Mouse (Mus musculus): ENCODE results near the gene Hnf1a. TPM values are rescaled to one million over a fixed set of nuclear protein-coding genes. Genes with fewer than 3 reads are reported as not detected.

Hnf1a gene
- total RNA-seq (2021), result 0.29 TPM in 1 of 2 replicates, not detected in the other
- long read RNA-seq, transcript Hnf1a-201 (10 exons, 3,191 nt), result major isoform, 5 of 17 reads
- long read RNA-seq, partial matches to known transcripts, result 11 of 17 reads
- long read RNA-seq, other reads (novel, unspliced or antisense), result 1 of 17 reads

GRCm38 (mm10) chr5:114970824-114971227 is at the start of gene Hnf1a:
TSS of gene Hnf1a (minus strand) at chr5:114971094.
- DNase-seq, result no peak

DNA sequence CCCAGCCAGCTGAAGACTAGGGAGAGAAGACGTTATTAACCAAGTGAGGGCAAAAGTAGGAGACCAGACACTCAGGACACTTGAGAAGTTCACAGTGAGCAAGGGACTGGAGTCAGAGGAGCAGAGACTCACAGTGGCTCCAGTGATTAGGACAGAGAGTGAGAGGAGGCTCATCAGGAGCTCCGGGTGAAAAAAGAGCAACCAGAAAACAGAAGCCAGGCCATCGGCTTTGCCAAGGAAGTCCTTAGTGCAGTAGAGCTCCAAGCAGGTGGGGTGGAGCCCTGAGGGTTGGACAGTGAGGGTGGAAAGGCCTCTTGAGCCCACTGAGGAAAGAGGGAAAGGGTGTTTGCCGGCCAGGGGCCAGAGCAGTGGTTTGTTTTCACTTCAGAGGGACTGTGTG is 47.9 kb upstream of the Hnf1a start:
- DNase-seq, result no peak

GRCm38 (mm10) chr5:115018270-115018669 is 47.4 kb upstream of the Hnf1a start:
- DNase-seq, result no peak

DNA sequence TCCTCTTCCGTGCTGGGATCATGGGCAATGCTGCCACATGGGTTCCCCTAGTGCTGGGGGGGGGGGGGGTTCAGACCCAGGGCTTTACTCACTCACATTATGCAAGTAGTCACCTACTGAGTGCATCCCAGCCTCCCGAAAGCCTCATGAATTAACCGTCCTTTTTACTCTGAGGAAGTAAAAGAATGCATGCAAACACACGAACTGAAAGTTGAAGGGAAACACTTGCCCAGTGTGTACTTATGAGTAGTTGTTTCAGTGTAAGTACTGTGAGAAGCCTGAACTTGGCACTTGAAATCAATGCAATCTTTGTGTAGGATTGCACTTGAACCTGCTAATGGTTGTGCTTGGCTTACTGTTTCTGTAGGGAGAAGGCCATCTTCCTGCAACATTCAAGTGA is 44.2 kb upstream of the Hnf1a start:
- DNase-seq, result no peak

DNA sequence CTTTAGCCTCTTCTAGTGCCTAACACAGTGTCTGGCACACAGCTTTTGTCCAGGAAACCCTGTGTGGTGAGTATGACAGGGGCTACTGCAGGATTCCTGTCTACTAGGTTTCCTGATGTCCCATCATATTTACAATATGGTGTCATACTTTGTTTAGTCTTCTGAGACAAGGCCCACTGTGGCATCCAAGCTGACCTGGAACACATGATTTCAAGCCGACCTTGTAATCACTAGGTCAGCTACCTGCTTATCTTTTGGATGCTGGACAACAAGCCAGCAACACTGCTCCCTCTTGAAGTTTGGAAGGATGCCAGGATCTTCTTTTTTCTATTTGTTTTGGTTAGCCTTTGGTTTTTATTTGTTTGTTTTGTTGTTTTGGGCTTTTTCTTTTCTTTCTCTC is 43.7 kb upstream of the Hnf1a start:
- no peak for DNase-seq

DNA sequence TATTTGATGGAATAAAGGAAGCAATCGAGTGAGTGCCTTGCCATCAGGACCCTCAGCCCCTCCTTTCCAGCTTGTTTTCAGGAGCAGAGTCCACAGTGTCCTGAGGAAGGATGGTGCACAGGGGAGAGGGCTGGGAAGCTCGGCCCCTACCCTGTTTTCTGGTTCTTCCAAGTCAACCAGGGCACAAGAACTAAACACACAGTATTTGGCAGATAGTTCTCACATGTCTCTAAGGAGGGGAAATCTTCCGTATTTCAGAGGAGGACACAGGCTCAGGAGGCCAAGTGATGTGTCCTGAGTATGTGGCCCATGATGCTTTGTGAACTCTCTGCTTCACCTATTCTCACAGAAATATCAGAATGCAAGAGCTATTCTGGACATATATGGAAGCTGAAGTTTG is 42.5 kb upstream of the Hnf1a start:
- DNase-seq, result no peak

- peak; percentile 54 for DNase-seq
These were observed 40.8 kb upstream of the Hnf1a start for GRCm38 (mm10) chr5:115011519-115012261.

GRCm38 (mm10) chr5:115011217-115011518 is 40.3 kb upstream of the Hnf1a start:
- peak; percentile 23 for DNase-seq

DNA sequence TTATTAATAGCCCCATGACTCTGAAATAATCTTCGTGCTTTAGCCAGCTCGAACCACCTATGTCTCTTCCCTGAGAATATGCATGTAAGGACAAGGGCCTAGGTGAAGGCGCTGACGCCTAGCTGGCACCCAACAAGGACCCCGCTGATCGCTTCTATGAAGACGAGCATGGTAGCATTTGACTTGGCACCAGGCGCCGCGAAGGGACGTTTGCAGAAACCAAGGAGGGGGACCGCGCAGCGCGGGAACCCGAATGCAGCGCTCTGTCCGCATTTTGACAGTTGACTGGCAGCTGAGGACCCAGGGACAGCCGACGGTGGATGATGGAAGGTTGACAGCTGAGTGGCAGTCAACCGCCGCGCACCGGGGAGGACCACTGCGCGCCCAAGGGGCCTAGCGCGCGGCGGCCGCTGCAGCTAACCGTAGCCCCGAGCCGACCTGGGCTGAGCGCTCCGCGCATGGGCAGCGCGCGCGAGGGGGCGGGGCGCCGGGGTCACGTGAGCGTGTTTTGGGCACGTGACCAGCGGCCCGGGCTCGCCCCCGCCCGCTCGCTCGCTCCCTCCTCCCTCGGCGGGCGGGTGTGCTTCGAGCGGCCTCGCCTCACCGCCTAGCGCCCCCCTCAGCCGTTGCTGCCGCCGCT is 39.8 kb upstream of the Hnf1a start, which contains the start of gene Sppl3:
Gene Sppl3, plus strand, starts transcription at position 561 of the 640 bp plus-strand sequence.
- DNase-seq, result peak; percentile 97

GRCm38 (mm10) chr5:115009961-115010360 is 39.1 kb upstream of the Hnf1a start:
- DNase-seq, result peak; percentile 23

DNA sequence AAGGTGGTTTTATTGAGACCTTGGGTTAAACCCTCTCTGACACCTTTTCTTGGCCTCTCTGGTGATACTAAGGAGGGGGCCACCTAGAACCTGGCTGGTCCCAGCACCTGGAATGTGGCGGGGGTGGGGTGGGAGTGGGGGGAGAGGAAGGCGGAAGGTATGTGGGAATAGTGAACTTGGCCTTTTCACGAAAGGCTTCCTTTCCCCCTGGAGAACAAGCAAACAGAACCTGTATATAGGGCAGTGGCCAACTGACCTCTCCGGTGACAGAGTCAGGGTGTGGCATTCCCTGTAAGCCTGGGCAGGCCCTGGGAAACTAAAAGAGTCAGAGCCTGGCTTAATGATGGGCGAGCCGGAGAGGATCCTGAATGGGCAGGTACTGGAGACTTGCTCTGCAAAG is 38.2 kb upstream of the Hnf1a start:
- no peak for DNase-seq

GRCm38 (mm10) chr5:115008307-115008706 is 37.4 kb upstream of the Hnf1a start:
- DNase-seq, result no peak

DNA sequence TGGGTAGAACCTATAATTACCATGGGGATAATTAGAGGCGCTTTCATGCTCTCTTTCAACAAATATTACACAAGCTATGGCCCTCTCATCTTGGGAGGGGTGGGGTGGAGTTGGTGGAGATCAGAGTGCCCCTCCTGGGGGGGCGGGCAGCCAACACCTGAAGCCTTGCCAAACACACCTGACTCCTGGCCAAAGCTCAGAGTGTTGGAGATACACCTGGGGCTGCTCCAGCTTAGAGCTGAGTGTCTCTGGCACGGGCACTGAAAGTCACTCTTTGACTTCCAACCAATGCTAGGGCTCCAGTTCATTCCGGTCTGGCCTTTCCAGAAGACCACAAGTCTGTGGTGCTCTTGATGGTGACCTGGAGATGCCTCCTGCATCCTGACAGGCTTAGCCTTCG is 36.9 kb upstream of the Hnf1a start:
- no peak for DNase-seq

DNA sequence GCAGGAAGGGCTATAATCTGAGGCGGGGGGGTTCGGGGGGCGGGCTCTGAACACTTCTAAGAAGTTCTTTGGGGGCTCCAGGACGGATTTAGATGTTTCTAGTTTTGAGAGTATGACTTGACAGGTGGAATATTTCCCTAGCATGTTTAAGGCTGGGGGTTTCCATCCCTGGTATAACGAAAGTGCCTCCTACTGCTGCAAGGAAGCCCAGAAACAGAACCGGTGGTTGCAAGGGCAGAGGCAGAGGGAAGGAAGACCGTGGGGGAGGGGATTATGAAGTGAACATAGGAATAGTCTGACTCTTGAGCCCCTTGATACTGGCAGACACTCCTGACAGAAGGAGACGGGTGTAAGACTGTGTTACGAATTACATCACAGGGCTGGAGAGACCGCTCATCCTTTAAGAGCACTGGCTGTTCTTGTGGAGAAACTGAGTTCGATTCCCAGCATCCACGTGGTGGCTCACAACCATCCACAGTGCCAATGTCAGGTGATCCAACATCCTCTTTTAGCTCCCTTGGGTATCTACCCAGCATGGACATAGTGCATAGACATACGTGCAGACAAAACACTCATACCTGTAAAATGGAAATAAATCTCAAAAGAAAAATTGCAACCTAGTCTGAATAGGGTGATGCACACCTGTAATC is 32.5 kb upstream of the Hnf1a start:
- no peak for DNase-seq

- no peak for DNase-seq
These were observed 31.9 kb upstream of the Hnf1a start for GRCm38 (mm10) chr5:115002781-115003180.

DNA sequence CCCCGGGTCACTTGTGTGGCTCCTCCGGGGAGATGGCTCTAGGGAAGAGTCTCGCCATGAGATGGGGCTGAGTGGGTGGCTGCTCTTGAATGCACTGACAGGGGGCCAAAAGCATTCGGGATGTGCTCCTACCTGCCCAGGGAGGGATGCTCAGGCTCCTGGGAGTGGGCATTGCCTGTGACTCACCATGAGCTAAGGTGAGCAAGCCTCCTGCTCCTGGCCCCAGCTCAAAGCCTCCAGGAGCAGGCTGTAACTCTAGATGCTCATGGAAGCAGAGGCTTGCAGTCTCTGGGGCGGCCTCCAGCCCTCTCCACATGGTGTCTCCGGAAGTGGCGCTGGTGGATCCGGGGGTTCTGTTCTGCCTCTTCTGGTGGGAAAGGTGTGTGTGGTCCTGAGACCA is 30.6 kb upstream of the Hnf1a start:
- DNase-seq, result no peak

DNA sequence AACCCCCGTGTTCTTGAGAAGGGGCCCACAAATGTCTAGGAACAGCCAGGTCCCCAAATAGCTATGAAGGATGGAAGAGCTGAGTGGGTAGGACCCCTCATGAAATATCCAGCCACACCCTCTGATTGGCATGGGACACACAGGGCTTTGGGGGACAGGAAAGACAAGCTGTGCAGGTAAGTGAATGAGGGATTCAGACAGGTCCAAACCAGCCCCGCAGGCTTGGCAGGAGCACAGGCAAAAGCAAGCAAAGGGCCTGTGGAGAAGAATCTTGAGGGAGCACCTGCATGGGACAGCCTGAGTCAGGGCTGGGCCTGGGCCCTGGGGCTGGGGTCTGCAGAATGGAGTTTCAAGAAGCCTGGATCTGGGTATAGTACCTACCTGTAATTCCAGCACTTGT is 29.6 kb upstream of the Hnf1a start:
- no peak for DNase-seq

DNA sequence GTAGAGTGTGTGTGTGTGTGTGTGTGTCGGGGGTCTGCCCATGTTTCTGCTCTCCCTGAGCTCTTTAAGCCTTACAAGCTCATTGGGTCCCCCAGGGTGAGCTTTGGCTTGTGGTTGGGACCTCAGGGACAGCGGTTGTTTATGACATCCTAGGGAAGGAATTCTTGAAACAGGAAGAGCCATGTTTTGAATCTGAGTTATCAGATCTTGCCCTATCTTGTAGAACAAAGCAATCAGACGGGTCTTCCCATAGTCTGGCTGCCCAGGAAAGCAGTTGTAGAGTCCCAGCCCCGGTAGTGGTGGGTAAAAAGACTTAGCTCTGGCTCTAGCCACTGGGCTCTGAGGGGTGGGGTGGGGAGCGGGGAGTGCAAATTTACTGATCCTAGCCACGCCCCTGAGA is 26.4 kb upstream of the Hnf1a start:
- no peak for DNase-seq

- no peak for DNase-seq
These were observed 25.6 kb upstream of the Hnf1a start for GRCm38 (mm10) chr5:114996447-114996846.

- DNase-seq, result no peak
These were observed 14.2 kb upstream of the Hnf1a start for GRCm38 (mm10) chr5:114985074-114985473.

DNA sequence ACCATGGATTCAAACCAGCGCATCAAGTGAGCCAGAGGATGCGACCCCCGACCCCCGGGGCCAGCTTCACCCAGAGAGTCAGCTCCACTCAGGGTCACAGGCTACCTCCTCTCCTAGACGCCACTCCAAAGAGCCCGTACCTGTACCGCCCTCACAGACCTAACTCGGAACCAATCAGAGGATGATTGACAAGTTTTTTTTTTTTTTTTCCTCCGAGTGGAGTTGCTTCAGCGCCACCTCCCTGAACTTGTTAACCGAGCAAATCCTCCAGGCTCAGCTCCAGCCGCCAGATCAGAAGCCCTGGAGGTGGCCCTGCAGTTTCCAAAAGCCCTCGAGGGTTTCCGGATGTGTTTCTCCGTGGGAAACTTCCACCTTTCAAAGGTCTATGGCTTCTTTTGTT is 11.1 kb upstream of the Hnf1a start:
- no peak for DNase-seq

DNA sequence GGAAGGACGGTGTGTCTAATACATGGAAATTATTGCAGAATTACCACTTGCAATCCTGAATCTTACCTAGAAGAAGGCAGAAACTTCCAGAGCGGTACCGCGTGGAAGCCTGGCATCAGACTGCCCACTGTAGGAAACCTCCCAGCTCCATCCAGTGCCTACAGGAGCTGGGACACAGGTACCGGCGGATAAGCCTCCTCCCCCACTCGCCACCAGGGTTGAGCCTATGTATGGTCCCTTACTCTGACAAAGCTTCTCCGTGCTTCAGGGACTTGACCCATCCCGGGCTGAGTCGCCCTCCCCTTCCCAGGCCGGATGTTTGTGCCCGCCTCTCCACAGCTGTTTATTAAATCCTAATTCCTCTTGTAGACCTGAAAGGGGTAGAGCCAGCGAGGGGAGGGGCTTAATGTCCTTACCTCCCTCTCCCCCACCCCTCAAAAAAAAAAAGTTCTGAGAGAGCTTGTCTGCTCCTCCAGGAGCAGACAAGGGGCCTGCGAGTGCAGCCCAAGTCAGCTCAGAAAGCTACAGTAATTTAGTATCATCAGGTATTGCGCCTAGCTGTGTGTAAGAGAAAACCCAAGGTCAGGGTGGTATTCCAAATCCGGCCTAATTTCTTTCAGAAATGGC is 9.3 kb upstream of the Hnf1a start:
- no peak for DNase-seq

All from adrenal gland, postnatal 25 days (tissue).